Mouse (Mus musculus) stomach, postnatal 0 days (tissue): ENCODE results near the gene Ccdc73.
A peak's percentile ranks its signal among the peaks of the same experiment; 100 is the strongest.

Experiments
- CTCF ChIP-seq: IDR thresholded peaks from 2 replicates; pipeline ENCODE4 v1.5.1; 2016; ENCODE audit warnings: antibody characterized with exemption, low read depth, mild to moderate bottlenecking, moderate library complexity
- EP300 ChIP-seq: optimal IDR thresholded peaks from 2 replicates; pipeline ENCODE3; 2016; ENCODE audit warnings: antibody characterized with exemption

DNA sequence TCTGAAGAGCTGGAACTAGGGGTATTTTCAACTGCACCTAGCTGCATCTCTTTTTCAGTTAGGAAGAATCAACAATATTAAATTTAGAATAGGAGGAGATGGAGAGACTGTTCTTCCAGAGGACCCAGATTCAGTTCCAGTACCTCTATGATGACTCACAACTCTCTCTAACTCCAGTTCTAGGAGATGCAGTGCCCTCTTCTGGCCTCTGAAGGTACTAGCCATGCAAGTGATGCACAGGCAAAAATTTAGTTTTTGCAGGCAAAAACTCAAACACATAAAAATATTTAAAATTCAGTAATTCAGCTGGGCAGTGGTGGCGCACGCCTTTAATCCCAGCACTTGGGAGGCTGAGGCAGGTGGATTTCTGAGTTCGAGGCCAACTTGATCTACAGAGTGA, 48.1 kb downstream of the Ccdc73 start:
- peak; percentile 36 for TF ChIP-seq CTCF
- TF ChIP-seq EP300: no peak
